Mouse (Mus musculus): Measurements from ENCODE around the gene Ttll3. TPM values are rescaled to one million over a fixed set of nuclear protein-coding genes. Genes with fewer than 3 reads are reported as not detected.

Ttll3 gene
- polyA plus RNA-seq, 1 experiment from 2014 or later: 2.2 TPM

GRCm38 (mm10) chr6:113430846-113431245, 41.8 kb downstream of the Ttll3 start:
- Histone ChIP-seq H3K4me3 (ENCODE audit: low read depth, low read length) (no peak overlapping the region), H3K9ac (replicated peaks; ENCODE audit: low read length) (no peak overlapping the region), H3K4me1 (ENCODE audit: control insufficient read depth, insufficient read depth, low read length) (no peaks in the 10 kb centered on the region), H3K27me3 (ENCODE audit: control insufficient read depth, insufficient read depth, low read length) (no peaks in the 10 kb centered on the region), H3K27ac (replicated peaks; ENCODE audit: low read depth, low read length) (no peak overlapping the region), H3K36me3 (replicated peaks; ENCODE audit: control insufficient read depth, insufficient read depth, low read depth, low read length) (no peaks in the 10 kb centered on the region), H3K4me2 (ENCODE audit: low read depth, low read length) (no peak overlapping the region), H3K9me3 (replicated peaks; ENCODE audit: control insufficient read depth, low read length) (no peaks in the 10 kb centered on the region)
- 58% methylated on average over 3 of the region's 3 CpGs for WGBS
- DNase-seq (ENCODE audit: low spot score): no peak
- no peak for ATAC-seq (replicated peaks; ENCODE audit: insufficient number of reproducible peaks, low FRiP score, low TSS enrichment, low read depth)

GRCm38 (mm10) chr6:113431801-113432200, 42.7 kb downstream of the Ttll3 start:
- no peaks in the 10 kb centered on the region for H3K9me3 ChIP-seq (replicated peaks; ENCODE audit: control insufficient read depth, low read length)
- no peak overlapping the region for H3K27ac ChIP-seq (replicated peaks; ENCODE audit: low read depth, low read length)
- no peaks in the 10 kb centered on the region for H3K27me3 ChIP-seq (ENCODE audit: control insufficient read depth, insufficient read depth, low read length)
- H3K9ac ChIP-seq (replicated peaks; ENCODE audit: low read length): no peak overlapping the region
- WGBS: 65% methylated on average over 3 of the region's 3 CpGs
- DNase-seq (ENCODE audit: low spot score) (no peak), ATAC-seq (replicated peaks; ENCODE audit: insufficient number of reproducible peaks, low FRiP score, low TSS enrichment, low read depth) (no peak)
- no peak overlapping the region for H3K4me3 ChIP-seq (ENCODE audit: low read depth, low read length)
- no peak overlapping the region for H3K4me2 ChIP-seq (ENCODE audit: low read depth, low read length)
- H3K4me1 ChIP-seq (ENCODE audit: control insufficient read depth, insufficient read depth, low read length): no peaks in the 10 kb centered on the region
- H3K36me3 ChIP-seq (replicated peaks; ENCODE audit: control insufficient read depth, insufficient read depth, low read depth, low read length): no peaks in the 10 kb centered on the region

- Histone ChIP-seq H3K36me3 (replicated peaks; ENCODE audit: control insufficient read depth, insufficient read depth, low read depth, low read length) (no peaks in the 10 kb centered on the region), H3K27me3 (ENCODE audit: control insufficient read depth, insufficient read depth, low read length) (no peaks in the 10 kb centered on the region), H3K9me3 (replicated peaks; ENCODE audit: control insufficient read depth, low read length) (no peaks in the 10 kb centered on the region), H3K27ac (replicated peaks; ENCODE audit: low read depth, low read length) (no peak overlapping the region), H3K9ac (replicated peaks; ENCODE audit: low read length) (no peak overlapping the region), H3K4me2 (ENCODE audit: low read depth, low read length) (no peak overlapping the region), H3K4me3 (ENCODE audit: low read depth, low read length) (no peak overlapping the region), H3K4me1 (ENCODE audit: control insufficient read depth, insufficient read depth, low read length) (no peaks in the 10 kb centered on the region)
- ATAC-seq (replicated peaks; ENCODE audit: insufficient number of reproducible peaks, low FRiP score, low TSS enrichment, low read depth): no peak
- no peak for DNase-seq (ENCODE audit: low spot score)
- WGBS: 76% methylated on average over 3 of the region's 3 CpGs
Measured at GRCm38 (mm10) chr6:113433661-113434060, 44.6 kb downstream of the Ttll3 start.

GRCm38 (mm10) chr6:113434691-113435090, 45.6 kb downstream of the Ttll3 start:
- Histone ChIP-seq H3K4me1 (ENCODE audit: control insufficient read depth, insufficient read depth, low read length) (no peaks in the 10 kb centered on the region), H3K9me3 (replicated peaks; ENCODE audit: control insufficient read depth, low read length) (no peaks in the 10 kb centered on the region), H3K27me3 (ENCODE audit: control insufficient read depth, insufficient read depth, low read length) (no peaks in the 10 kb centered on the region), H3K27ac (replicated peaks; ENCODE audit: low read depth, low read length) (no peak overlapping the region), H3K9ac (replicated peaks; ENCODE audit: low read length) (no peak overlapping the region), H3K4me3 (ENCODE audit: low read depth, low read length) (no peak overlapping the region), H3K4me2 (ENCODE audit: low read depth, low read length) (no peak overlapping the region), H3K36me3 (replicated peaks; ENCODE audit: control insufficient read depth, insufficient read depth, low read depth, low read length) (no peaks in the 10 kb centered on the region)
- no peak for ATAC-seq (replicated peaks; ENCODE audit: insufficient number of reproducible peaks, low FRiP score, low TSS enrichment, low read depth)
- DNase-seq (ENCODE audit: low spot score): no peak
- WGBS: 76% methylated on average over 7 of the region's 7 CpGs

- ATAC-seq (replicated peaks; ENCODE audit: insufficient number of reproducible peaks, low FRiP score, low TSS enrichment, low read depth): no peak
- Histone ChIP-seq H3K36me3 (replicated peaks; ENCODE audit: control insufficient read depth, insufficient read depth, low read depth, low read length) (no peaks in the 10 kb centered on the region), H3K9me3 (replicated peaks; ENCODE audit: control insufficient read depth, low read length) (no peaks in the 10 kb centered on the region), H3K4me2 (ENCODE audit: low read depth, low read length) (no peak within 1 kb of the TSS), H3K27ac (replicated peaks; ENCODE audit: low read depth, low read length) (no peak within 1 kb of the TSS), H3K4me1 (ENCODE audit: control insufficient read depth, insufficient read depth, low read length) (no peaks in the 10 kb centered on the region), H3K4me3 (ENCODE audit: low read depth, low read length) (no peak within 1 kb of the TSS), H3K27me3 (ENCODE audit: control insufficient read depth, insufficient read depth, low read length) (no peaks in the 10 kb centered on the region), H3K9ac (replicated peaks; ENCODE audit: low read length) (no peak within 1 kb of the TSS)
- WGBS: 68% methylated on average over 9 of the region's 9 CpGs
- DNase-seq (ENCODE audit: low spot score): no peak
Measured at GRCm38 (mm10) chr6:113435664-113436205, 46.7 kb downstream of the Ttll3 start, which contains the start of gene Cidec. Gene Cidec, minus strand, starts transcription at chr6:113435760.

GRCm38 (mm10) chr6:113437135-113437534, 48.1 kb downstream of the Ttll3 start:
- no peak for ATAC-seq (replicated peaks; ENCODE audit: insufficient number of reproducible peaks, low FRiP score, low TSS enrichment, low read depth)
- no peak overlapping the region for H3K4me2 ChIP-seq (ENCODE audit: low read depth, low read length)
- H3K4me3 ChIP-seq (ENCODE audit: low read depth, low read length): no peak overlapping the region
- H3K9me3 ChIP-seq (replicated peaks; ENCODE audit: control insufficient read depth, low read length): no peaks in the 10 kb centered on the region
- no peaks in the 10 kb centered on the region for H3K4me1 ChIP-seq (ENCODE audit: control insufficient read depth, insufficient read depth, low read length)
- no peak overlapping the region for H3K27ac ChIP-seq (replicated peaks; ENCODE audit: low read depth, low read length)
- no peaks in the 10 kb centered on the region for H3K36me3 ChIP-seq (replicated peaks; ENCODE audit: control insufficient read depth, insufficient read depth, low read depth, low read length)
- 77% methylated on average over 12 of the region's 12 CpGs for WGBS
- no peak overlapping the region for H3K9ac ChIP-seq (replicated peaks; ENCODE audit: low read length)
- no peaks in the 10 kb centered on the region for H3K27me3 ChIP-seq (ENCODE audit: control insufficient read depth, insufficient read depth, low read length)
- DNase-seq (ENCODE audit: low spot score): no peak

GRCm38 (mm10) chr6:113438721-113439430, 49.8 kb downstream of the Ttll3 start:
- Histone ChIP-seq H3K9ac (replicated peaks; ENCODE audit: low read length) (no peak overlapping the region), H3K36me3 (replicated peaks; ENCODE audit: control insufficient read depth, insufficient read depth, low read depth, low read length) (no peaks in the 10 kb centered on the region), H3K4me1 (ENCODE audit: control insufficient read depth, insufficient read depth, low read length) (no peaks in the 10 kb centered on the region), H3K4me2 (ENCODE audit: low read depth, low read length) (no peak overlapping the region), H3K9me3 (replicated peaks; ENCODE audit: control insufficient read depth, low read length) (no peaks in the 10 kb centered on the region), H3K4me3 (ENCODE audit: low read depth, low read length) (no peak overlapping the region), H3K27ac (replicated peaks; ENCODE audit: low read depth, low read length) (no peak overlapping the region), H3K27me3 (ENCODE audit: control insufficient read depth, insufficient read depth, low read length) (no peaks in the 10 kb centered on the region)
- DNase-seq (ENCODE audit: low spot score): no peak
- no peak for ATAC-seq (replicated peaks; ENCODE audit: insufficient number of reproducible peaks, low FRiP score, low TSS enrichment, low read depth)
- WGBS: 61% methylated on average over 12 of the region's 12 CpGs

- H3K9ac ChIP-seq (replicated peaks; ENCODE audit: low read length): no peak overlapping the region
- H3K4me1 ChIP-seq (ENCODE audit: control insufficient read depth, insufficient read depth, low read length): no peaks in the 10 kb centered on the region
- H3K27me3 ChIP-seq (ENCODE audit: control insufficient read depth, insufficient read depth, low read length): no peaks in the 10 kb centered on the region
- DNase-seq (ENCODE audit: low spot score): no peak
- no peaks in the 10 kb centered on the region for H3K9me3 ChIP-seq (replicated peaks; ENCODE audit: control insufficient read depth, low read length)
- 89% methylated on average over 3 of the region's 3 CpGs for WGBS
- no peak for ATAC-seq (replicated peaks; ENCODE audit: insufficient number of reproducible peaks, low FRiP score, low TSS enrichment, low read depth)
- no peak overlapping the region for H3K4me2 ChIP-seq (ENCODE audit: low read depth, low read length)
- H3K4me3 ChIP-seq (ENCODE audit: low read depth, low read length): no peak overlapping the region
- no peak overlapping the region for H3K27ac ChIP-seq (replicated peaks; ENCODE audit: low read depth, low read length)
- no peaks in the 10 kb centered on the region for H3K36me3 ChIP-seq (replicated peaks; ENCODE audit: control insufficient read depth, insufficient read depth, low read depth, low read length)
Measured at GRCm38 (mm10) chr6:113440686-113441085, 51.6 kb downstream of the Ttll3 start.

All from embryonic facial prominence, embryonic 11.5 days (tissue).